Mouse (Mus musculus) kidney, adult 10 weeks (tissue): ENCODE results near the gene Zfp37. TPM values are rescaled to one million over a fixed set of nuclear protein-coding genes. Genes with fewer than 3 reads are reported as not detected.

Source experiments
- polyA plus RNA-seq: library from polyadenylated mRNA; stranded (reverse); fragments of 350-450 nt; fragmentation: Illumina TruSeq; extraction: RNeasy Lipid Tissue Mini Kit (QIAGEN cat#74804); gene quantifications from one replicate; pipeline ENCODE4 v1.2.3, GENCODE M21; 2014; ENCODE audit warnings: low read depth, low replicate concordance

The Zfp37 gene
- polyA plus RNA-seq, result 12.1 TPM

GRCm38 (mm10) chr4:62230769-62231168 is at the start of gene Zfp37:
Gene Zfp37, minus strand, starts transcription at chr4:62231047.

GRCm38 (mm10) chr4:62262276-62262675 is 31.4 kb upstream of the Zfp37 start, which contains the start of gene Slc31a2:
Gene Slc31a2, plus strand, starts transcription at chr4:62262562.

DNA sequence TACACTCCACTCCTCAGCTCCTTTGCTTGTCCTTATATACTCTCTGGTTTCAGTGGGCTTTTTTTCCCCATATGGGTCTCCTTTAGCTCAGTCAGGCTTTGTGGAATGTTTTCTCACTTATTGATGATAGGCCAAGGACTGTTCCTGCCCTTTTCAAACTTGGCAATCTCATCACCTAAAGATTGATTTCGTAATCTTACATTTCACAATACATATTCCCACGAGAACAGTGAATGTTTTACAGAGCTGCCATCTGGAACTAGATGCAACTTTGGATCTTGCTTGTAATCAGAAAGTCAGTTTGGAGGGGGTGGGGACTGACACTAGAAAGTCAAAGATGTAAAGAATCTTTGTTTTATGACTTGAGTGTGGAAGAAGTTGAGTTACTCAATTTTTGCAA is 80.0 kb downstream of the Zfp37 start, which contains the start of gene Mup21:
Gene Mup21, minus strand, starts transcription at position 53 of the 400 bp plus-strand sequence.

Other genes with a start within 250 kb of the Zfp37 start
- not detected for gene Mup20, start 176.9 kb downstream of the Zfp37 start, polyA plus RNA-seq
- gene Mup3, start 143.7 kb downstream of the Zfp37 start, polyA plus RNA-seq, result 3.4 TPM
- not detected for gene Mup21, start 80.2 kb downstream of the Zfp37 start, polyA plus RNA-seq
- gene Slc31a2, start 31.5 kb upstream of the Zfp37 start, polyA plus RNA-seq, result 17.7 TPM
- 18.9 TPM for gene Fkbp15, start 129.5 kb upstream of the Zfp37 start, polyA plus RNA-seq
- gene Slc31a1, start 129.7 kb upstream of the Zfp37 start, polyA plus RNA-seq, result 232 TPM
- gene Cdc26, start 177.6 kb upstream of the Zfp37 start, polyA plus RNA-seq, result 56.6 TPM
- 10.6 TPM for gene Prpf4, start 177.8 kb upstream of the Zfp37 start, polyA plus RNA-seq
- gene Rnf183, start 204.2 kb upstream of the Zfp37 start, polyA plus RNA-seq, result 4.2 TPM
- gene Wdr31, start 239.8 kb upstream of the Zfp37 start, polyA plus RNA-seq, result 6.2 TPM
- 3.4 TPM for gene Bspry, start 249.0 kb upstream of the Zfp37 start, polyA plus RNA-seq